Mouse (Mus musculus) spleen, adult 18-20 months (tissue): ENCODE results near the gene Eif2ak2.

Source experiments
- DNase-seq, 2 experiments: peaks; one replicate each; pipeline ENCODE4 v3.0.0; 2022; ENCODE audit warnings: mixed read lengths in 2 of 2

Gene Eif2ak2

DNA sequence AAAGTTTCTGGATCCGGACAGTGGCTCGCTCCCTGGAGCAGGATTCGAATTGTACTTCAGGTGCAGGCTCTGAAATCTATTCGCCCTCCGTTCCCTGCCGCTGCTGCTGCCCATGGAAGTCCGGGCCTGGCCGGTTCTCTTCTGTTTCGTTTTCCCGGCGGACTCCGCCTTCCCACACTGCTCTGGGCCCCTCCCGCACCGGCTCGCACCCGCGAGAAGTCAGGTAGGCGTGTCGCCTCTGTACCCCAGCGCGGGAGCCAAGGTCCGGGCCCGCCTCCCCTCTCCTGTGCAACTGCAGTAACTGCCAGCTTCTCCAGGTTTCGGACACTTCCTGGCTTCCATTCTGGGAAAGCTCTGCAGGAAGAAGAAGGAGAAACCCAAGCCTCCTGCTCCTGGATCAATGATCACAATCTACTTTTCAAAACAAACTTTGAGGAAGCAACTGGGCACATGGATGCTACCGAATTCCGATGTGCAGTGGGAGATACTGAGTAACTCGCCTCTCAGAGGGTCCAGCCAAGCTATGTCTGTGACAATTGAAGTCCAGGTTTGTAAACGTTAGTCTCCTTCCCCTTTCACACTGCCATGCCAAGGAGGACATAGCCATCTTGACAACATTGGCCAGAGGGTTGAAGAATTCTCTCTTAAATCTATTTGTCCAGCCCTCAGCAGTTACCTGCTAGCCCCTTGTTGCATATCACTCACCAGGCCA, at the start of gene Eif2ak2:
Gene Eif2ak2 (minus strand): TSS at position 173 of the 712 bp plus-strand sequence.
- DNase-seq = peak; percentile 59 to 67

GRCm38 (mm10) chr17:78917696-78918095, 35.3 kb upstream of the Eif2ak2 start:
- DNase-seq = no peak

DNA sequence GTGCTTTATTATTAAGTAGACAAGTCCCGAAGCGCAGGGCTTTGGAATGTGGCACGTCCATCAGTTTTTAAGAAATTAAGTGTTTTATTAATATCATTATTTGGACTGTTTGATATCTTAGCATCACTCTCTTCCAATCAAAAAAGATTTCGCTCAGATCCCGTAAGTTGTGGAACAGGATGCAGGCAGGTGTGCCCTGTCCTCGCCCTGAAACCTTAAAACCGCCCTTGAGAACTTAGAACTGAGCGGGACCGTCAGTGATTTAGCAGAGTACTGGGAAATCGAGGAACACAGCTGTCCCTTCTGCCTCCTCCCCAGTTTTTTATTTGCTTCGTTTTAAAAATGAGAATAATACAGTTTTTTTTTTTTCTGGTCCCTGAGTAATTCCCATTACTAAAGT, 34.5 kb upstream of the Eif2ak2 start:
- DNase-seq = no peak

GRCm38 (mm10) chr17:78916369-78916813, 34.0 kb upstream of the Eif2ak2 start, which contains the start of gene Cebpzos:
Gene Cebpzos, plus strand, starts transcription at chr17:78916500.
- DNase-seq = peak; percentile 86 to 92

GRCm38 (mm10) chr17:78915772-78916171, 33.4 kb upstream of the Eif2ak2 start:
- DNase-seq = no peak

GRCm38 (mm10) chr17:78913921-78914320, 31.5 kb upstream of the Eif2ak2 start:
- no peak for DNase-seq

- DNase-seq = no peak
These were observed 30.5 kb upstream of the Eif2ak2 start for GRCm38 (mm10) chr17:78912861-78913281.

- DNase-seq = no peak
These were observed 27.0 kb upstream of the Eif2ak2 start for GRCm38 (mm10) chr17:78909374-78909773.

DNA sequence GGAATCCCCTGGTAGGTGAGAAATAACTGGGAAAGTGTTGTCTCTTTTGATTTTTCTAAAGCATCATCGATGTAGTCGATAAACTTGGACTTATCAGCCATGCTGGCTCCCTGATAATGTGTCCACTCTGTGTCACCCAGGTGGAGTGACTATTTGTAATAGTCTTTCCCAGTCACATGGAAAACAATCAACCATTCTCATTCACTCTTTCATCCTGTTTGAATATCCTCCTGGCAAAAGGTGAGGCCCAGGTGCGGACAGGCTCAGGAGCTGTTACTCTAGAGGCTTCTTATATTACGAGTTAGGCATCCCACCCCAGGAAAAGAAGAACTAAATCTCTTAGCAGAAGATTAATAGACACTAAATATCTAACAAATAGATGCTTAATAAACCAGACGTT, 24.5 kb upstream of the Eif2ak2 start, which contains the start of gene Sult6b1:
Gene Sult6b1 (minus strand): TSS at position 101 of the 400 bp plus-strand sequence.
- DNase-seq = no peak

DNA sequence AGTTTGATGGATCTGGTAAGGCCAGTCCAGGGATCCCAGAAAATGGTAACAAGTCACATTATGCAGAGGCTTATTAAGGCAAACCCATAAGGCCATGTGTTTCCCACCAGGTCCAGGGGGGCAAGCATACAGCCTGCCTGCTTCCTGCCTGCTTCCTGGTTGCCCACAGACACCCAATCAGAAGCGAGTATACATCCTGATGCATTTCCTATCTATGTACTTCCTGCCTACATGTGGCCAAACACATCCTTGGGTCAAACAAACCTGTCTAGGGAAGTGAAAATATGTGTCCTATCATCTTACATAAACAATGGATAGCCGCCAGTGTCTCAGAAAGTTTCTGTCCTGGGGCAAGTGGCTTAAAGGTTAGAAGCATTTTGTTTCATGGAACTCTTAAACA, 20.8 kb upstream of the Eif2ak2 start:
- no peak for DNase-seq

- DNase-seq = peak in 1 of 2 experiments; percentile 21
These were observed 13.0 kb upstream of the Eif2ak2 start for GRCm38 (mm10) chr17:78895394-78895793.

DNA sequence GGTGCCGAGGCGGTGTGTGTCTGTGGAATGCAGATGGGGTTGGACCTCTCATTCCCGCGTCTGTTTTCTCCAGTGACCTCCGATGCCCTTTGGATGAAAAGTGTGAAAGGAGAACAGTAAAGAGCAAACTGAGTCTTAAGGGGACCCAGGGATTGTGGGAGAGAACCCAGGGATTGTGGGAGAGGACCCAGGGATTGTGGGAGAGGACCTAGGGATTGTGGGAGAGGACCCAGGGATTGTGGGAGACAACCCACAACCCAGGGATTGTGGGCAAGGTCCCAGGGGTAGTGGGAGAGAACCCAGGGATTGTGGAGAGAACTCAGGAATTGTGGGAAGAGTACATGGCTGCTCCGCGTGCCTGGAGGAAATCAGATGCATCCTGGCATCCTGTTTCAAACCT, 12.6 kb upstream of the Eif2ak2 start:
- no peak for DNase-seq

DNA sequence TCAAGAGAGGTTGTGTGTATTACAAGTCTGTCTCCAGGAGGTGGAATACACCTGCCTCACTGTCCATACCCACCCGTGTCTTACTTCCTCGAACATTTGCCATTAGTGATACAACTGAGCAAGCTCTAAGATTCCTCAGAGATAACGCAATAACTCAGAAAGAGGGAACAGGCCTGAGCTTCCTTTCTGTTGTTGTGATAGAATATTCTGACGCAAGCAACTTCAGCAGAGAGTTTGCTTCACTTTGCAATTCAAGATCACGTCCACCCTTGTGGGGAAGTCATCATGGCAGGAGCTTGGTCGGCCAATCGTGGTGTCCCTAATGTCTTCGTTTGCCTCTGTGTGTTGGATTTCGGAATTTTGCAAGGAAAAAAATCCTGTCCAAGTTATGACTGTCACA, 8.6 kb upstream of the Eif2ak2 start:
- DNase-seq = no peak

DNA sequence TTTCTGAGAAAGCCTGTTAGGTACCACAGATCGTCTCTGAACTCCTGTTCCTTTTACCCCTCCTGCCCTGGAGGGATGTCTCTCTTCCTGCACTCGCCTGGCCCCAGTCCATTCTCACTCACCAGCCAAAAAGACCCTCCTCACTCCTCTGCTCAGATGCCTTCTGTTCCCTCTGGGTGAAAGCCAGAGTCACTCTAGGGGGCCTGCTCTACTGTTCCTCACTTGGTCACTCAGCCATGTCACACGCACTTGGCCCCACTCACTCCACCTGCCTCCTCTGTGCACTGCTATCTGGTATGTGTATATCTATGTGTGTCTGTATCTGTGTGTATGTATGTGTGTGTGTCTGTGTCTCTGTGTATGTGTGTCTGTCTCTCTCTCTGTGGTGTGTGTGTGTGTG, 6.8 kb upstream of the Eif2ak2 start:
- DNase-seq = no peak

GRCm38 (mm10) chr17:78888554-78888953, 6.2 kb upstream of the Eif2ak2 start:
- DNase-seq = no peak

- no peak for DNase-seq
These were observed 3.1 kb upstream of the Eif2ak2 start for GRCm38 (mm10) chr17:78885286-78886065.

- no peak for DNase-seq
These were observed 918 bp upstream of the Eif2ak2 start for GRCm38 (mm10) chr17:78883291-78883690.

DNA sequence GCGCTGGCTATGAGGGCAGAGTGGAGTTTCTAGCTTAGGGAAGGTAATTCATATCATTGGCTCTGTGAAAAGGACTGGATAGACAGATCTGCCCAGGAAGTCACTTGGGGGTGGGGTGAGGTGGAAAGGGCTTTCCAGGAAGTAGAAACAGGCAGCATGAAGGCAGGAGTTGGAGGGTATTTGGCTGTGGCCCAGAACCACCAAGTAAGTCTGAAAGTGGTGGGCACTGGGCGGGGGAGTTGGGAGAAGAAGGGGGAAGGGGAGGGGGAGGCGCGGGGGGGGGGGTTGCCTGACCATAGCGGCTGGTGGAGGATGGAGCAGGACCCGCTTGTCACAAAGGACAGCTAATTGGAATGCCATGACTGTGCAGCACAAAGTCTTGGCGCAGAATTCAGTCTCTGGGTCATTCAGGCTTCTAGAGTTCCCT, 482 bp downstream of the Eif2ak2 start:
- DNase-seq = peak in 1 of 2 experiments; percentile 15

GRCm38 (mm10) chr17:78873886-78874285, 8.5 kb downstream of the Eif2ak2 start:
- DNase-seq = no peak

- DNase-seq = no peak
These were observed 26.1 kb downstream of the Eif2ak2 start for GRCm38 (mm10) chr17:78856243-78856642.

DNA sequence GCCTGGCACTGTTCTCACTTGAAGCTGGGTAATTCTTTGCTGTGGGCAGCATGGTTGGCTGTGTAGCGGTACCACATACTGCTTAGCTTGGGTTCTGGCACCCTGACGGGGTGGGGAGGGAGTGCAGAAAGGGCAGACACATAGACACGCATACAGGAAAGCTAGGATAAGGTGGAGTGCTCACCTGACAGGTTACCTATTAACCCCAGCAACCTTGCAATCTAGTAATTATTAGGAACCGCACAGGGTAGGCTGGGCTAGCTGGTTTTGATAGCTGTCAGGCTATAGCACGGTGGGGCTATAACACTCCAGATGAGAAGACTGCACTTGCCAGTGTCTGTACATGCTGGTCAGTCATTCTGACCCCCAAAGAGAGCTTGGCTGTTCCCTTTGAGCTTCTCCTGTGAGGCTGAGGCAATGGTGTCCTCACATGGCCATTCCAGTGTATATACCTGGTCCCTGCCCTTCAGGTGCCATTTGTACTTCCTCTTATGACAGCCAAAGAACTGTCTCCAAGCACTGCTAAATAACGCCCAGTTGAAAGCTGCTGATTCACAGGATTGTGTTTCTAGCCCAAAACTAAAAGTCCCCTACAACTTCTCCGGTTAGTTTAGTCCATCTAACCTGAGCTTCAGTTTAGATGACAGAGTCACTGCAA, 40.0 kb downstream of the Eif2ak2 start:
- no peak for DNase-seq

GRCm38 (mm10) chr17:78836056-78836455, 46.3 kb downstream of the Eif2ak2 start:
- no peak for DNase-seq
